In genomic region chr1:38241801-38242200, GRCm38 (mm10) we compare ENCODE assay signal across 10 mouse cellular contexts.
A peak's percentile ranks its signal among the peaks of the same experiment; 100 is the strongest.
DNase-seq lines count a peak whose midpoint lies in the region.
"Had no signal": no experiment of that assay in that cellular context is flagged by ENCODE, and none has a peak within 500 bp of the region (broad histone marks: within the 10 kb centered on the region; RNA-seq: fewer than 3 reads in every experiment).

No protein-coding gene starts in this region.

- DNase-seq in lung, postnatal 36 days = peak; percentile 9
- DNase-seq in lung, postnatal 4 days = no peak
- peak; percentile 69 to 78 for DNase-seq in gastrocnemius, postnatal 36 days
- peak; percentile 70 for DNase-seq in kidney, adult 9 months
- DNase-seq in ovary, postnatal 10 days (ENCODE audit: low spot score) = peak; percentile 14
- DNase-seq in embryo, embryonic 9.5 days (ENCODE audit: extremely low spot score) = no peak
- no peak for DNase-seq in layer of hippocampus, postnatal 25 days (ENCODE audit: extremely low spot score in 1 of 2, low spot score in 1 of 2)
- DNase-seq in left cerebral cortex, adult 11 months (ENCODE audit: low spot score) = no peak
- DNase-seq: right cerebral cortex, postnatal 14 days; thymus, postnatal 25 days had no signal

- intact Hi-C loops in gastrocnemius, postnatal 36 days (cut with DNase I) = no loop called here

Comparison
In these comparisons a context has a peak if more than half of its experiments do, and no peak if none do; other contexts are left out.
1. DNase-seq: peak in lung, postnatal 36 days (single experiment), gastrocnemius, postnatal 36 days (2 of 2), kidney, adult 9 months (single experiment) and ovary, postnatal 10 days (single experiment); none in lung, postnatal 4 days (0 of 2), embryo, embryonic 9.5 days (single experiment), layer of hippocampus, postnatal 25 days (0 of 2) and left cerebral cortex, adult 11 months (single experiment).